Mouse (Mus musculus): ENCODE results near the gene Tshz2.

The Tshz2 gene

DNA sequence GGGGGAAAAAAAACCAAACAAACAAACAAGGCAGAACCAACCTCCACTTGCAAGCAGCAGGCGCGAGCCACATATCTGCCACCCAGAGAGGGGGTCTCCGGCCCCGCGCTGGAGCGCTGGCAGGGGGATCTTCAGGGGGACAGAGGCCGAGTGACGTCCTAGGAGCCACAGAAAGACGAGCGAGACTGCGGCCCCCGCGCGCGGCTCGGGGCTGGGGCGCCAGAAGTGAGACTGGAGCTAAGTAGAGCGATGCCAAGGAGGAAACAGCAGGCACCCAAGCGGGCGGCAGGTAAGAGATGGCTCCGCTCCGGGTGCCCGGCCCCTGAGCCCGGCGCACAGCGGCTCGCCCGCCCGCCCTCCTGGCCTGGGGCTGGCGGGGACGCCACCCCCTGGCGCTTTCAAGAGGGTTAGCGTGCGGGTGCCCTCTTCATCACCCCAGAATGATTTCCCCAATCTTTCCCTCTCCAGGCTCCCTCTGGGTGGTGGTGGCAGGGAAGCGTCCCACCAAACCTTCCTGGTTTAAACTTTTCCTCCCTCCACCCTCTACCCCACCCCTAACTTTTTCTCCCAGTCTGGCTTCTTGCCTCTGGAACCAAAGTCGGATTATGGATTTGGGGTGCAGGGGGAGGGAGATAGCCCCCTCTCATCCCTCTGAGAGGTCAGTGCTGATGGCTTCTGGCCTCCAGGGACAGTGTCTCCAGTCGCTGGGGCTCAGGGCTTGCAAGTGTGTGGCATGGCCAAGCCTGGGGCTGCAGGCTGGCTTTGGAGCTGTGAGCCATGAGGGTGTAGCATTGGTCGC is 877 bp downstream of the Tshz2 start:
- CTCF ChIA-PET: no interaction called here

GRCm38 (mm10) chr2:169634619-169635382 is 2.0 kb downstream of the Tshz2 start:
- CTCF ChIA-PET: no interaction called here

GRCm38 (mm10) chr2:169635428-169635827 is 2.6 kb downstream of the Tshz2 start:
- CTCF ChIA-PET: no interaction called here

DNA sequence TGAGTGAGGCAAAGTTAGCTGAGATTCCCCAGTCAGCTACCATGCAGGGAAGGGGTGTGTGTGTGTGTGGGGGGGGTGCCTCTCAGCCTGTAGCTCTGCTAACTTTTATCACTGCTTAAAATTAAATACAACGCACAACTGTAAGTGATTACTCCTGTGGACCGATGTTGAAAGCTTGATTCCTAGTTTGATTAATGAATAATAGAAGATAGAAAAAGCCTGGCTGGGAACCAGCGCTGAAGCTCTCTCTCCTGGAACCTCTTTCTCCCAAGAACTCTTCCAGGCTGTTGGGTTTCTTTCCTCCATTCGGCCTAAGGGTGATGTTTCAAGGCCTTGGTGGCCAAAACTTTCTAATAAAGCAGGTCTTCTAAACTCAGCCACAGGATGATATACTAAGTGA is 3.6 kb downstream of the Tshz2 start:
- CTCF ChIA-PET: interaction anchor here (0.7 kb wide), 1 partner anchor 162 kb away, joined by 12 read pairs; no protein-coding TSS in a partner anchor

GRCm38 (mm10) chr2:169641547-169641946 is 8.7 kb downstream of the Tshz2 start:
- CTCF ChIA-PET: no interaction called here

- CTCF ChIA-PET: no interaction called here
Observed at GRCm38 (mm10) chr2:169642420-169642819, 9.6 kb downstream of the Tshz2 start.

GRCm38 (mm10) chr2:169647091-169647490 is 14.3 kb downstream of the Tshz2 start:
- CTCF ChIA-PET: no interaction called here

DNA sequence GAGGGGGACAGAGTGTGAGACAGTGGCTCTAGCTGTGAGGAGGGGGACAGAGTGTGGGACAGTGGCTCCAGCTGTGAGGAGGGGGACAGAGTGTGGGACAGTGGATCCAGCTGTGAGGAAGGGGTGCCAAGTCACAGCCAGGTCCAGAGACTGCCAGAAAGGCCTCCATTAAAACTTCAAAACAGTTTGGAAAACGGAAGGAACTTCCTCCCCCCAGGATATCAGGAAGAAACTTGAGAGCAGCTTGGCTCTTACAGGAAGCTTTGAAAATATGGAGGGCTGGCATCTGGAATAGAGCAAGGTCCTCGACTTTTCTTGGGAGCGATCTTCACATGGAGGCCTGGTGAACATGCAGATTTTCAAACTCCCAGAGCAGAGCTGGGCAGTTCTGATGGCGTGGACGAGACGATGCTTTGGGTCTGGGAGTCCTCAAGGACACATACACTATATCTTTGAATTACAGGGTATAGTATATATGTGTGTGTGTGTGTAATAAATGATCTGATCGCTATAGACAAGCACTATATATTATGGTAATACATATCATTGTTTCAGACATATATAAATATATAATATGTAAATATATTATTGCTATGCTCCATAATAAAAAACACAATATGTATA is 16.6 kb downstream of the Tshz2 start:
- CTCF ChIA-PET: no interaction called here

DNA sequence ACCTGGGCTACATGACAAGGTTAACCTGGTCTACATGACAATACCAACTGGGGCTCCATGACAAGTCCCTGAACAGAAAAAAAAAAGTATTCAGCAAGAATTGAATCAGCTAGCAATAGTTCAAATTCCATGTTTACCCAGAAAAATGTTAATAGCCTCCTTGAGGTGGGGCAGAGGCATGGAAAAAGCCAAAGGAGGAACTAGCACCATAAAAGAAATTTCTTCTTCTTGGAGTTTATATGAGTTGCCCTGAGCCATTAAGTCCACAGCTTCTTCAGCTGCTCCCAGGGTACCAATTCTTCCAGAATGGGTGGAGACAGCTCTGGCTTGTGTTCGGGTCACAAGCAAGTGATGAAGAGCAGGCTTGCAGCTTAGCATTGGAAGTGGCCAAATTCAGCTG is 20.5 kb downstream of the Tshz2 start:
- CTCF ChIA-PET: no interaction called here

GRCm38 (mm10) chr2:169663792-169664191 is 31.0 kb downstream of the Tshz2 start:
- CTCF ChIA-PET: no interaction called here

- CTCF ChIA-PET: no interaction called here
Observed at GRCm38 (mm10) chr2:169671264-169671663, 38.5 kb downstream of the Tshz2 start.

DNA sequence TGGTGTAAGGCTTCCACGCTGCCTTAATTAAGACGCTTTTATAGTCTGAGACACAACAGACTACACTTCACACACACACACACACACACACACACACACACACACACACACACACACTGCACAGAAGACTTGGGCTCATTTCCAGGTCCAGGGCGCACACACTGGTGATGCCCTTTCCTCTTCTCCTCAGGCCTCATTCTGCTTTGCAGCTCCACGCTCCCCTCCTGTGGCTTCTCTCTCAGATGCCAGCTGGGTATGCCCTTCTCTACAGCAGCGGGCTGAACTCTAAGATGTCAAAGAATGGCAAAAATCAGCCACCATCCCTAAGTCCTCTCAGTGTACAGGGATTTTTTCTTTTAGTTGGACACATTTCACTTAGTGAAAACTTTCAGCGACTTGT is 41.0 kb downstream of the Tshz2 start:
- CTCF ChIA-PET: no interaction called here

- CTCF ChIA-PET: no interaction called here
Observed at GRCm38 (mm10) chr2:169674209-169674608, 41.4 kb downstream of the Tshz2 start.

DNA sequence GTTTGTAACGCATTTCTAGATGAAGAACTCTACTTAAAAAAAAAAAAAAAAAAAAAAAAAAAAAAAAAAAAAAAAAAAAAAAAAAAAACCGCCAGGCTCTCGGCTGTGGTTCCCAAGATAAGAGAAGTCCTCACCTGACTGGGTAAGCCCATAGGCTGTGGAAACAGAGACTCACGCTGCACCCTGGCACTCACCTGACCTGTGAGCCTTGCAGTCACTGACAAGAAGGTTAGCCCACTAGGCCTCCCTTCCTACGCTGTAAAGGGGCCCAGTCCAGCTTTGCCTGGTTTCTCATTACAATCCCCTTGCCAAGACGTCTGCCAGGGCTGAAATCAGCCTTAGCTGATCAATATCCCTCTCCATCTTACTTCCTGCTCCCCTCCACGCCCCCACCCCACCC is 46.5 kb downstream of the Tshz2 start:
- CTCF ChIA-PET: no interaction called here

GRCm38 (mm10) chr2:169679951-169680350 is 47.1 kb downstream of the Tshz2 start:
- CTCF ChIA-PET: no interaction called here

DNA sequence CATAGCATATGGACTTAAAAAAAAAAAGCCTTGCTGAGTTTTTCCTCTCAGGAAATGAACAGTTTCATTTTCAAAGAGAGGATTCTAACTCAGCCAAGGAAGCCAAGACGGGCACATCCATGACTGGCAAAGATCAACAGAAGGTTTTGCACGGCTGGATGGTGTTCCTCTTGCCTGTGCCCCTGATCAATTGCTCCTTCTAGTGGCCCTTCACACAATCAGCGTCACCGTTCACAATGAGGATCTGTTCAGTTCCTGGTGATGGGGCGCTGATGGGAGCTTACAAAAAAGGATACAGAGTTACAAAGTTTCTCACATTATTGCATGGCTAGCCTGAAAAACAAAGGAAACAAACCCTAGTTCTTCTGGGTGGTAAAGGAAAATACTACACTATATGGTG is 52.4 kb downstream of the Tshz2 start:
- CTCF ChIA-PET: no interaction called here

GRCm38 (mm10) chr2:169685747-169686146 is 52.9 kb downstream of the Tshz2 start:
- CTCF ChIA-PET: no interaction called here

GRCm38 (mm10) chr2:169686697-169687430 is 54.1 kb downstream of the Tshz2 start:
- CTCF ChIA-PET: no interaction called here

DNA sequence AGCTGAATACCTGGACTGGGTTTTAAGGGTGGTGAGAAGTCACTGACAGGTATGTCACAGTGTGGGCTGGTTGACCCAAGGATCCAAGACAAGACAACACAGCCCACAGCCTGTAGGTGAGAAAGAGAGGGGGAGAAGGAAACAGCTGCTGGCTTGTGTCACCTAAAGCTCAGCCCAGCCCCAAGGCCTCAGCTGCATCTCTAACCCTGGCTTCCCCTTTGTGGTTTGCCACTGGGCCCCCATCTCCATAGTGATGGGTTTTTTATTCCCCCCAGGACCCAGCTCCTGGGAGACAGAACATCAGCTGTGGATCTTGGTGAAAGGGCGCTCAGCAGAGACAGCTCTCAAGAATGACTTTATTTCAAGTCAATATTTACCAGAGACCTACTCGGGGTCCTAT is 57.2 kb downstream of the Tshz2 start:
- CTCF ChIA-PET: no interaction called here

GRCm38 (mm10) chr2:169694494-169694893 is 61.7 kb downstream of the Tshz2 start:
- CTCF ChIA-PET: no interaction called here

DNA sequence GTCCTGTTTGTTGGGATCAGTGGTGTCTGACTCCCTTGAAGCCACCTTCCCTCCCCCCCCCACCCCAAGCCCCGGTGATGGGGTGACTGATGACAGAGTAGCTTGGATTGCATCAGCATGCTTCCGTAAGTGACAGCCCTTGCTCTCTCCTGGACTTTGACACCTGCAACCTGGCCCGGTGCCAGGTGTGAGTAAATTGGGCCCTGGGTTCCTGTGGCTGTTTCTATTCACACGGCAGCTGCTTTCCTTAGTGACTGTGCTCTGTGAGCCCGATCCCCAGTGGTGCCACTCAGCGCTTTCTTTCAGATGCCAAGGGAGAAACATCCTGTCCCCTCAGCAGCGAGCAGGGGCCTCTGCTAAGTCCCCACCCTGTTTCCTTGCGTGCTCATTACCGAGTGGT is 62.2 kb downstream of the Tshz2 start:
- CTCF ChIA-PET: no interaction called here

GRCm38 (mm10) chr2:169699141-169699540 is 66.3 kb downstream of the Tshz2 start:
- CTCF ChIA-PET: no interaction called here
